Mouse (Mus musculus) hindbrain, embryonic 10.5 days (tissue): ENCODE data around the gene Spata5. TPM values are rescaled to one million over a fixed set of nuclear protein-coding genes. Genes with fewer than 3 reads are reported as not detected.
"Not testable (repeated sequence)": the region's sequence is repeated elsewhere in the genome, so short reads cannot be mapped to it uniquely, and the experiment has no call there.

ENCODE experiments used
- DNase-seq: peaks from one replicate; pipeline ENCODE4 v3.0.0-alpha.2; 2017; ENCODE audit warnings: low spot score
- H3K27ac ChIP-seq: fragments of 300-500 bp; sonication (generic); 2 replicates; pipeline ENCODE4 v1.5.1; 2016; ENCODE audit warnings: mild to moderate bottlenecking, moderate library complexity
- H3K27me3 ChIP-seq: fragments of 300-500 bp; sonication (generic); 2 replicates; pipeline ENCODE4 v1.6.1; 2016; ENCODE audit warnings: mild to moderate bottlenecking; ENCODE audit not compliant: poor library complexity, insufficient read depth, severe bottlenecking
- H3K36me3 ChIP-seq: fragments of 300-500 bp; sonication (generic); 2 replicates; pipeline ENCODE4 v1.6.1; 2016; ENCODE audit warnings: mild to moderate bottlenecking, moderate library complexity
- H3K4me1 ChIP-seq: fragments of 300-500 bp; sonication (generic); replicated peaks from 2 replicates; pipeline ENCODE4 v1.6.1; 2016; ENCODE audit warnings: mild to moderate bottlenecking
- H3K4me3 ChIP-seq: fragments of 300-500 bp; sonication (generic); 2 replicates; pipeline ENCODE4 v1.5.1; 2016; ENCODE audit warnings: mild to moderate bottlenecking, moderate library complexity
- H3K9me3 ChIP-seq: fragments of 300-500 bp; sonication (generic); 2 replicates; pipeline ENCODE4 v1.6.1; 2016; ENCODE audit warnings: mild to moderate bottlenecking, moderate library complexity
- WGBS: fragments of 180-500 bp; shearing (Covaris S2); methylation state at CpG from one replicate; pipeline ENCODE4 v1.1.7; 2016; 5-methylcytosine and 5-hydroxymethylcytosine counted together
- polyA plus RNA-seq: library from polyadenylated mRNA; unstranded; fragments of >200 nt; fragmentation: Nextera tagmentation; extraction: Ambion mirVana; gene quantifications from 2 replicates; pipeline ENCODE4 v1.2.1, GENCODE M21; 2016

The Spata5 gene
- polyA plus RNA-seq, 1 experiment from 2014 or later: 43.4 TPM

- Histone ChIP-seq H3K27me3 (no peaks in the 10 kb centered on the region), H3K27ac (no peak overlapping the region), H3K4me1 (no peaks in the 10 kb centered on the region), H3K9me3 (no peaks in the 10 kb centered on the region), H3K36me3 (no peaks in the 10 kb centered on the region), H3K4me3 (no peak overlapping the region)
- DNase-seq: no peak
- WGBS: 92% methylated on average over 2 of the region's 2 CpGs
These were observed 67.9 kb downstream of the Spata5 start for GRCm38 (mm10) chr3:37487639-37488038.

GRCm38 (mm10) chr3:37488173-37488572 is 68.5 kb downstream of the Spata5 start:
- Histone ChIP-seq H3K4me1 (no peaks in the 10 kb centered on the region), H3K36me3 (no peaks in the 10 kb centered on the region), H3K4me3 (no peak overlapping the region), H3K27me3 (no peaks in the 10 kb centered on the region), H3K9me3 (no peaks in the 10 kb centered on the region), H3K27ac (no peak overlapping the region)
- DNase-seq: no peak

- 93% methylated on average over 3 of the region's 3 CpGs for WGBS
- H3K27ac ChIP-seq: no peak overlapping the region
- DNase-seq: no peak
These were observed 70.3 kb downstream of the Spata5 start for GRCm38 (mm10) chr3:37490025-37490424.

DNA sequence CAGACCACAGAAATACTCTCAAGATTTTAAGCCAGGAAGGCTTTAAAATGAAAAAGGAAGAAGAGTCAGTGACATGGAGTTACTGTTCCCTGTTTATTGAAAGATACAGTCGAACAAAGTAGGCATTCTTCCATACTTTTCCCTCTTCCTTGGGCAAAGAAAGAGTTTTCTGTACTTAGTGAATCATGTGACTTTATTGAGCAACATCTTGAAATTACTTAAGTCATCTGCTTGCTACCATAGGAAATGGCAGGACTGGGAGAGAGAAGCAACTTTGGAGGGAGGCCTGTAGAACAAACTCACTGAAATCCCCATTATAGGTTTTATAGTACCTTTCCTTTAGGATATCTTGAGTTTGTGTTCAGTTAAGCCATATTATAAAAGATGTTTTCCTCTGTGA is 81.2 kb downstream of the Spata5 start:
- Histone ChIP-seq H3K9me3 (no peaks in the 10 kb centered on the region), H3K4me1 (no peaks in the 10 kb centered on the region), H3K27me3 (no peaks in the 10 kb centered on the region), H3K27ac (no peak overlapping the region), H3K36me3 (no peaks in the 10 kb centered on the region), H3K4me3 (no peak overlapping the region)
- 82% methylated on average over 1 of the region's 1 CpGs for WGBS
- DNase-seq: no peak

More at GRCm38 (mm10) chr3:37490025-37490424, 70.3 kb downstream of the Spata5 start:
- H3K4me3 ChIP-seq: no peak overlapping the region
- H3K4me1 ChIP-seq: no peaks in the 10 kb centered on the region
- H3K36me3 ChIP-seq: no peaks in the 10 kb centered on the region
- H3K9me3 ChIP-seq: no peaks in the 10 kb centered on the region
- H3K27me3 ChIP-seq: no peaks in the 10 kb centered on the region

DNA sequence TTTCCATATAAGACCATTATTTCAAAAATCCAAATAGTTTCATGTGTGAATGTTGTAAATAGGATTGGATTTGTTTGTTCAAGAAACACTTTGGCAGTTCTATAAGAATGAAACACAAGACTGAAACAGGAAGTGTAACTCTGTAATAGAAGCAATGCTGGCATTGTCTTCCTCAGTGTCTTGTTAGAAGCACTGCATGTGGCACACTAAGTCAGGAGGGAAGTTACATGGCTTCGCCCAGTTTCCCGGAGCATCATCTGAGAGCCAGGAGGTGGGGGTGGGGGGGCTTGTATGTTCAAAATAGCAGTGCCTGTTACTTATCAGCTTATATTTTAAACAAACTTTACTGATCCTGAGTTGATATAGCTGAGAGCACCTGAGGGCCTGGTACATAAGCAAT is 82.9 kb downstream of the Spata5 start:
- H3K9me3 ChIP-seq: no peaks in the 10 kb centered on the region
- H3K36me3 ChIP-seq: no peaks in the 10 kb centered on the region
- H3K4me1 ChIP-seq: no peaks in the 10 kb centered on the region
- WGBS: 84% methylated on average over 2 of the region's 2 CpGs
- no peaks in the 10 kb centered on the region for H3K27me3 ChIP-seq
- DNase-seq: no peak
- no peak overlapping the region for H3K4me3 ChIP-seq
- H3K27ac ChIP-seq: no peak overlapping the region

GRCm38 (mm10) chr3:37503846-37504245 is 84.2 kb downstream of the Spata5 start:
- DNase-seq: no peak
- Histone ChIP-seq H3K27me3 (no peaks in the 10 kb centered on the region), H3K4me3 (no peak overlapping the region), H3K36me3 (no peaks in the 10 kb centered on the region), H3K9me3 (no peaks in the 10 kb centered on the region), H3K27ac (no peak overlapping the region), H3K4me1 (no peaks in the 10 kb centered on the region)

DNA sequence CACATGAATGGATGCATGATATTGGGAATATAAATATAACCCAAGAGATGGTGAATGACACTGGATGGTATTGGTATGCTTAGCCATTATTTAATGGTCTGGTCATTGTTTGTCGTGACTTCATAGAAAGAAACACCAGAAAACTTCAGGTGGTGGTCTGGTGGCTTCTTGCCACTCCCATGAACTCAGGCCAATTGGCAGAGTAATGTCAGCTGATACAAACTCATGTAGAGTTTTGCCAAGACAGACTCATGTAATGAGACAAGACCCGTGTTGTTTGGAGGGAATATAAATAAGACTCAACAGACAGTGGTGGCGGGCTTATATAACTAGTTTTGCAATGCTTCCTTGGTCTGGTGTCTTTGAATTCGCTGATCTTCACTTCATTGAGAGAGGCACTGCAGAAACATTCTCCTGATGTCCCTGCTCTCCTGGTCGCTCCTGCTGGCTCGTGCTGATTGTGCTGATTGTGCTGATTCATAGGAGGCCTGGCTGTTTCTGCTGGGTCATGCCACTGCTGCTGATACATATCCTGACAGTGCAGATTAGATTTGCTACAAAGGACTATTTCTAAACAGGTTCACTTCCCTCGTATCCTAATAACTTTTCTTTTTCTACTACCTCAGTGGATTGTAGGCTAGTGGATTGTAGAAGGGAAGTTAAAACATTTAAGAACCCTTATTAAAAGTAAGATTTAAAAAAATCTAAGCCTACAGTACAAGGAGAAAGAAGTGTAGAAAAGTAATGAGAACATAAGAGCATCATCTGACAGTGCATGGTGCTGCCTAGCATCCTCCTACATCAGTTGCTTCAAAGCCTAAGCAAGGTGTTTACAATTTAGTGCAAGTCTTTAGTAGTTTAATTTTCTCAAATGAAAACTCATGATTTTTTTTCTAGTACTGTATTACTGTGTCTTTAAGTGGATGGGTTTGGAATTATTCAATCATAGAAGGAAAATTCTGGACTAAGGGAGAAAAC is 90.6 kb downstream of the Spata5 start:
- no peaks in the 10 kb centered on the region for H3K36me3 ChIP-seq
- no peaks in the 10 kb centered on the region for H3K27me3 ChIP-seq
- no peaks in the 10 kb centered on the region for H3K9me3 ChIP-seq
- H3K4me1 ChIP-seq: no peaks in the 10 kb centered on the region
- WGBS: 80% methylated on average over 7 of the region's 7 CpGs
- no peak for DNase-seq
- H3K27ac ChIP-seq: no peak overlapping the region
- no peak overlapping the region for H3K4me3 ChIP-seq

DNA sequence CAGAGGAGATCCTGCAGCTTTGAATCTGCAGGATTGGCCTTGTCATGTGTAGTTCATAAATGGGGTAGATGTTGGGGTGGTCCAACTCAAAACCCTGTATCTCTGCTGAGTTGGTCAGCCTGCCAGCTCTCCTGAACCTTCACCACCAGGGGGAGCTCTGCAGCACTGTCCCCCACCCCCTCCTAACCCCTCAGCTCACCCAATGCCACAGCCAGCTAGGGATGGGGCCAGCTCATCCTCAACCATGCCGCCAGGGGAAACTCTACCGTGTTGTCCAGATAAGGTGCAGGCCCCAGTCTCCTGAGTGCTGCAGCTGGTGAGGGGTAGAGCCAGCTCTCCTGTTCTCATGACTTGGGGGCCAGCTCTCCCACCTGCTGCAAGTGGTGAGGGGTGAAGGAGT is 95.8 kb downstream of the Spata5 start:
- Histone ChIP-seq H3K27ac (no peak overlapping the region), H3K27me3 (no peaks in the 10 kb centered on the region), H3K36me3 (no peaks in the 10 kb centered on the region), H3K4me1 (no peaks in the 10 kb centered on the region), H3K9me3 (no peaks in the 10 kb centered on the region), H3K4me3 (no peak overlapping the region)
- 13% methylated on average over 2 of the region's 2 CpGs for WGBS
- peak; percentile 33 for DNase-seq

DNA sequence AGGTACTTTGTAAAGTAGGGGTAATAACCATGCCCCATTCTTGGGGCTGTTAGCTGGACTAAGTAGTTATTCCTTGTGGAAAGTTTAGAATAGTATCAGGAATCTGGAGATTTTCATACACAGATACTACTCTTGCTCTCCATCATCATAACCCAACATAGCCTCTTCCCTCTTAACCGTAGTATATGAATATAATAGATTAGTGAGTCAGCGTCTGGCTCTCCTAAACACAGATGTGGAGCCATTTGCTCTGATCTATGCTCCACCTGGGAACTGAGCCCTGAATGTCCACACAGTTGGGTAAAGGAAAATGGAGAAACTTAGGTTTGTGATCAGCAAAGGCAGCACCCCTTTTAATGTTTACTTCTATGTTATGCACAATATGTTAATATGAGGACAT is 96.7 kb downstream of the Spata5 start:
- H3K4me3 ChIP-seq: no peak overlapping the region
- no peak overlapping the region for H3K27ac ChIP-seq
- no peaks in the 10 kb centered on the region for H3K4me1 ChIP-seq
- H3K9me3 ChIP-seq: no peaks in the 10 kb centered on the region
- no peak for DNase-seq
- H3K27me3 ChIP-seq: no peaks in the 10 kb centered on the region
- H3K36me3 ChIP-seq: no peaks in the 10 kb centered on the region
- WGBS: 92% methylated on average over 2 of the region's 2 CpGs

DNA sequence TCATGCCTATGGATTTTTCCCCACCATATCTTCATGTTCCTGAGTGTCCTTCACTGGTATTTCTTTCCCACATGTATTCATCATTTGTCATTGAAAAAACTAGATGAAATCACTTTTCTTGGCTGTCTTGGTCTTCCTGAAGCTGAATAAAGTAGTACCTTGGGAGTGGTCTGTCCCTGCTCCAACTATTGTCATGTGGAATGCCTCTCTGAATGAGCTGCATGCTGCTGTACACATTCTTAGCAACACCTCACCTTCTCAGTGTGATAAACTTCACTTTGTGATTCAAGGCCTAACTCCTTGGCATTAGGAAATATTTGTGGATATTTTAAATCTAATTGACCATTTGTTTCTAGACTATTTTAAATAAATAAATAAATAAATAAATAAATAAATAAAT is 98.9 kb downstream of the Spata5 start:
- H3K9me3 ChIP-seq: no peaks in the 10 kb centered on the region
- no peaks in the 10 kb centered on the region for H3K4me1 ChIP-seq
- no peaks in the 10 kb centered on the region for H3K36me3 ChIP-seq
- no peak overlapping the region for H3K27ac ChIP-seq
- no peaks in the 10 kb centered on the region for H3K27me3 ChIP-seq
- DNase-seq: no peak
- H3K4me3 ChIP-seq: no peak overlapping the region

GRCm38 (mm10) chr3:37520334-37521023 is 100.8 kb downstream of the Spata5 start:
- WGBS: 84% methylated on average over 3 of the region's 3 CpGs
- no peak overlapping the region for H3K4me3 ChIP-seq
- H3K27ac ChIP-seq: no peak overlapping the region
- no peaks in the 10 kb centered on the region for H3K36me3 ChIP-seq
- no peaks in the 10 kb centered on the region for H3K27me3 ChIP-seq
- no peaks in the 10 kb centered on the region for H3K9me3 ChIP-seq
- H3K4me1 ChIP-seq: no peaks in the 10 kb centered on the region
- no peak for DNase-seq

DNA sequence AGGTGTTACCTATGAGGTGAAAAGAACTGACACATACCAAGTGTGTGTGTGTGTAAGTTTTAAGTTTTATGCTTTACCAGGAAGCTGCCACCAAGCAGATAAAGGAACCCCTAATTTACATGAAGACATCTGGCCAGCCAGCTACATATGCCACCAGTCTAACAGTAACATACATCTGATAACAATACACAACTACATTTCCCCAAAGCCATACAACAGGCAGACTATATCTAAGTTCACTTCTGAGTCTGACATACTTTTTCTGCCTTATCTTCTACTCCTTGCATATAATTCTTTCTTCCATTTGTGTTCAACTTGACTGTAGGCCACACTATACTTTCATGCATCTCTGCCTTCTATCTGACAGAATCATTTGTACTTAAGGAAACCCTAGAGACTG is 112.4 kb downstream of the Spata5 start:
- no peak overlapping the region for H3K4me3 ChIP-seq
- DNase-seq: no peak
- H3K9me3 ChIP-seq: peaks cover 7% of the 10 kb centered on the region; the same call in 1 of the 2 replicates
- H3K27me3 ChIP-seq: no peaks in the 10 kb centered on the region
- H3K4me1 ChIP-seq: no peaks in the 10 kb centered on the region
- no peak overlapping the region for H3K27ac ChIP-seq
- H3K36me3 ChIP-seq: peaks cover 19% of the 10 kb centered on the region

- not testable (repeated sequence) for DNase-seq, H3K27ac ChIP-seq, H3K4me1 ChIP-seq, H3K4me3 ChIP-seq, H3K27me3 ChIP-seq
- Histone ChIP-seq H3K9me3 (peaks cover 22% of the 10 kb centered on the region; the same call in 1 of the 2 replicates), H3K36me3 (peaks cover 11% of the 10 kb centered on the region)
- 91% methylated on average over 2 of the region's 2 CpGs for WGBS
These were observed 121.0 kb downstream of the Spata5 start for GRCm38 (mm10) chr3:37540701-37541100.
